Mouse (Mus musculus): Measurements from ENCODE around the gene Gm21958. TPM values are rescaled to one million over a fixed set of nuclear protein-coding genes. Genes with fewer than 3 reads are reported as not detected.
A peak's percentile ranks its signal among the peaks of the same experiment; 100 is the strongest.

Gm21958 gene
- polyA plus RNA-seq, 1 experiment from 2014 or later, result not detected

DNA sequence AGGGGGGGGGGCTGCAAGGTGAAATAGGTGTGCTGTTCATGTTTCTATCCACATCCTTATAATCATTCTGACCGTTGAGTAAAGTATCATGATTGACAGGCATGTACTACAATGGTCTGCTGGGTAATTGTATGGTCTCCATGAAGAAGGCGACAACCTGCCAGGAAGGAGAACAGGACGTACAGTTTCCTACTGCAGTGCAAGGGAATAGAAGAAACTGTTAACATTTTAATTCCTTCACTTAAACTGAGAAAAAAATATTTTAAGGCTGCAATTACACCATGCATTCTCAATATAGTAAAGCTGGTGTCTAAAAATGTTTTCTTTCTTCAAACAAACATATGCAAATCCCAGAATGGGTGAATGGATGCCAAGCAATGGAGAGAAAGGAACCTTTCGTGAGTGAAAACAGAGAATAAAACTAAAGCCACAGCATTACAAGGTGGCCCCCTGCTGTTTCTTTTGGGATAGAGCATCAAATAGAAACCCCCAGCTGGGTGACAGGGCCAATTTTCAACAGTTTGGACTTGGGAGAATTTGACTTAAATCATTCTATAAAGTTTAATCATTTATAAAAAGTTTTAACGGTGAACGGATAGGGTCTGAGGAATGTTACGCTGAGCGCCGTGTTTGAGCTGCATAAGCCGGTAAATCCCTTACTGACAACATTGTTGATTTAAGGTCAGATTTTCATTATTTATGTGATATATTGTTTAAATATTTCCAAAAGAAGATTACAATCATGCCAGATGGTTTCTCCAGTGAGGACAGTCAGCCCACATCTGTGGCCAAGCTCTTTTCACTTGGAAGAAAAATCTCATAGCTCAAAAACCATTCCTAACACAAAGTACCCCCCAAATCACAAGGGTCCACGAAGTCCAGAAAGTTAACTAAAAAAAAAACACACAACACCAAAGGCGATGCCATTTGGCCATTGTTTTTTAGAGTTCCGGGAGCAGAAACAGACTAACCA, 41.3 kb downstream of the Gm21958 start:
- Histone ChIP-seq H3K36me3 (ENCODE audit: control insufficient read depth, insufficient read depth, low read length) (no peaks in the 10 kb centered on the region), H3K4me1 (replicated peaks; ENCODE audit: control insufficient read depth, insufficient read depth) (no peaks in the 10 kb centered on the region), H3K27me3 (ENCODE audit: control insufficient read depth, insufficient read depth, low read length) (peaks cover 2% of the 10 kb centered on the region; the same call in 1 of the 2 replicates), H3K9me3 (ENCODE audit: control insufficient read depth, low read length) (no peaks in the 10 kb centered on the region), H3K4me2 (replicated peaks; ENCODE audit: low read depth) (0 out of 2 replicates have a peak overlapping the region, but pooled peaks have one; percentile 5), H3K27ac (replicated peaks) (0 out of 2 replicates have a peak overlapping the region, but pooled peaks have one; percentile 14), H3K4me3 (ENCODE audit: low read depth, low read length) (no peak overlapping the region), H3K9ac (ENCODE audit: low read length) (no peak overlapping the region)
- TF ChIP-seq EP300 (optimal IDR thresholded peaks at IDR 0.05) (peak; percentile 66), CTCF (IDR thresholded peaks at IDR 0.05; ENCODE audit: low read depth) (peak; percentile 88)
- ATAC-seq (ENCODE audit: low FRiP score, low TSS enrichment), result peak; percentile 64; the same call in 1 of the 2 replicates
- no peak for DNase-seq (ENCODE audit: low spot score)
- 19% methylated on average over 13 of the region's 13 CpGs for WGBS

- Histone ChIP-seq H3K4me2 (replicated peaks; ENCODE audit: low read depth) (no peak overlapping the region), H3K9ac (ENCODE audit: low read length) (no peak overlapping the region), H3K27ac (replicated peaks) (no peak overlapping the region), H3K4me1 (replicated peaks; ENCODE audit: control insufficient read depth, insufficient read depth) (no peaks in the 10 kb centered on the region), H3K27me3 (ENCODE audit: control insufficient read depth, insufficient read depth, low read length) (peaks cover 2% of the 10 kb centered on the region; the same call in 1 of the 2 replicates), H3K4me3 (ENCODE audit: low read depth, low read length) (no peak overlapping the region), H3K36me3 (ENCODE audit: control insufficient read depth, insufficient read depth, low read length) (no peaks in the 10 kb centered on the region), H3K9me3 (ENCODE audit: control insufficient read depth, low read length) (no peaks in the 10 kb centered on the region)
- TF ChIP-seq EP300 (optimal IDR thresholded peaks at IDR 0.05) (no peak), CTCF (IDR thresholded peaks at IDR 0.05; ENCODE audit: low read depth) (no peak)
- no peak for DNase-seq (ENCODE audit: low spot score)
- 54% methylated on average over 3 of the region's 3 CpGs for WGBS
- ATAC-seq (ENCODE audit: low FRiP score, low TSS enrichment), result no peak
Measured at GRCm38 (mm10) chr3:54672111-54672510, 42.0 kb downstream of the Gm21958 start.

DNA sequence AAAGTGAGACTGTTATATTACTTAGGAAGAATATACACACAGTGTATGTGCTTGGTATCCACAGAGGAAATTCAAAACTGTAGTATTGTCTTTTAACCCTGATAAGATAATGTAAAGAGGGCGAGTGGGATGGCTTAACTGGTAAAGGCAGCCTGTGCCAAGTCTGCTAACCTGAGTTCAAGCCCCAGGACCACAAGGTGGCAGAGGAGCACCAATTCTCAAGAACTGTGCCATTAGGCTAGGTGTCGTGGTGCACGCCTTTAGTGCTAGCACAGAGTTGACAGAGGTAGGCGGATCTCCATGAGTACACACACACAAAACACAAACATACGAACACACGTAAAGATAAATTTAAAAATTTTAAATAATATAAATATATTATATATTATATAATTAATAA, 44.6 kb downstream of the Gm21958 start:
- TF ChIP-seq EP300 (optimal IDR thresholded peaks at IDR 0.05) (no peak), CTCF (IDR thresholded peaks at IDR 0.05; ENCODE audit: low read depth) (peak; percentile 43)
- Histone ChIP-seq H3K9me3 (ENCODE audit: control insufficient read depth, low read length) (no peaks in the 10 kb centered on the region), H3K36me3 (ENCODE audit: control insufficient read depth, insufficient read depth, low read length) (no peaks in the 10 kb centered on the region), H3K9ac (ENCODE audit: low read length) (no peak overlapping the region), H3K4me1 (replicated peaks; ENCODE audit: control insufficient read depth, insufficient read depth) (no peaks in the 10 kb centered on the region), H3K4me2 (replicated peaks; ENCODE audit: low read depth) (no peak overlapping the region), H3K4me3 (ENCODE audit: low read depth, low read length) (no peak overlapping the region), H3K27me3 (ENCODE audit: control insufficient read depth, insufficient read depth, low read length) (no peaks in the 10 kb centered on the region), H3K27ac (replicated peaks) (no peak overlapping the region)
- 87% methylated on average over 6 of the region's 6 CpGs for WGBS
- ATAC-seq (ENCODE audit: low FRiP score, low TSS enrichment) (no peak), DNase-seq (ENCODE audit: low spot score) (no peak)

GRCm38 (mm10) chr3:54668722-54669121, 45.4 kb downstream of the Gm21958 start:
- DNase-seq (ENCODE audit: low spot score) (no peak), ATAC-seq (ENCODE audit: low FRiP score, low TSS enrichment) (no peak)
- H3K36me3 ChIP-seq (ENCODE audit: control insufficient read depth, insufficient read depth, low read length), result no peaks in the 10 kb centered on the region
- TF ChIP-seq EP300 (optimal IDR thresholded peaks at IDR 0.05) (no peak), CTCF (IDR thresholded peaks at IDR 0.05; ENCODE audit: low read depth) (no peak)
- H3K9ac ChIP-seq (ENCODE audit: low read length), result no peak overlapping the region
- H3K4me2 ChIP-seq (replicated peaks; ENCODE audit: low read depth), result no peak overlapping the region
- 59% methylated on average over 6 of the region's 6 CpGs for WGBS
- no peaks in the 10 kb centered on the region for H3K27me3 ChIP-seq (ENCODE audit: control insufficient read depth, insufficient read depth, low read length)
- no peaks in the 10 kb centered on the region for H3K4me1 ChIP-seq (replicated peaks; ENCODE audit: control insufficient read depth, insufficient read depth)
- no peak overlapping the region for H3K4me3 ChIP-seq (ENCODE audit: low read depth, low read length)
- no peak overlapping the region for H3K27ac ChIP-seq (replicated peaks)
- H3K9me3 ChIP-seq (ENCODE audit: control insufficient read depth, low read length), result no peaks in the 10 kb centered on the region

DNA sequence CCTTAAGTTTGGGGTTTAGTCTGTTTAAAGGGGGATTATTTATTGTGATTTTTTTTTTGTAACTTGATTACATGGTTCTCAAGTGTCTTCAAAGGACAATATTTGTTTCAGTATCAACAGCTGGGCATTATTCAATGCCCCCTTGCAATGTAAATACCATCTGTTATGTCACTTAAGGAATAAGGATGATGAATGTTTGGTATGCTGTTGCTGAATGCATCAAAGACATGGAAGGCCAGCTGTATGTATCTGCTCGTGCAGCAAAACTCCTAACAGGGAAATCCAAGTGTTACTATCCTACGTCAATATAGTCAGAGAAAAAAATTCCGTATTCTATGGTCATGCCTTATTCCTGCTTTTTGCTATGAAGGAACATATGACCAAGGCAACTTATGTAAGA, 46.0 kb downstream of the Gm21958 start:
- ATAC-seq (ENCODE audit: low FRiP score, low TSS enrichment), result no peak
- H3K9me3 ChIP-seq (ENCODE audit: control insufficient read depth, low read length), result no peaks in the 10 kb centered on the region
- no peak overlapping the region for H3K4me2 ChIP-seq (replicated peaks; ENCODE audit: low read depth)
- no peaks in the 10 kb centered on the region for H3K27me3 ChIP-seq (ENCODE audit: control insufficient read depth, insufficient read depth, low read length)
- no peaks in the 10 kb centered on the region for H3K36me3 ChIP-seq (ENCODE audit: control insufficient read depth, insufficient read depth, low read length)
- H3K4me3 ChIP-seq (ENCODE audit: low read depth, low read length), result no peak overlapping the region
- no peak overlapping the region for H3K9ac ChIP-seq (ENCODE audit: low read length)
- no peak for TF ChIP-seq CTCF (IDR thresholded peaks at IDR 0.05; ENCODE audit: low read depth)
- no peak for DNase-seq (ENCODE audit: low spot score)
- H3K27ac ChIP-seq (replicated peaks), result no peak overlapping the region
- no peaks in the 10 kb centered on the region for H3K4me1 ChIP-seq (replicated peaks; ENCODE audit: control insufficient read depth, insufficient read depth)
- WGBS, result 72% methylated on average over 3 of the region's 3 CpGs

Other genes starting within 250 kb of the Gm21958 start
- 36.0 and 40.8 TPM in 2 replicates for gene Supt20, start 21.5 kb downstream of the Gm21958 start, polyA plus RNA-seq (2015; fragmentation: Nextera tagmentation; extraction: Ambion mirVana)
- gene Exosc8, start 21.0 kb upstream of the Gm21958 start, polyA plus RNA-seq (2015; fragmentation: Nextera tagmentation; extraction: Ambion mirVana), result 37.1 and 41.3 TPM in 2 replicates
- 81.3 and 84.7 TPM in 2 replicates for gene Alg5, start 21.2 kb upstream of the Gm21958 start, polyA plus RNA-seq (2015; fragmentation: Nextera tagmentation; extraction: Ambion mirVana)
- 0.56 and 0.87 TPM in 2 replicates for gene Smad9, start 41.2 kb upstream of the Gm21958 start, polyA plus RNA-seq (2015; fragmentation: Nextera tagmentation; extraction: Ambion mirVana)
- gene Rfxap, start 93.4 kb upstream of the Gm21958 start, polyA plus RNA-seq (2015; fragmentation: Nextera tagmentation; extraction: Ambion mirVana), result 24.7 and 27.6 TPM in 2 replicates
- gene Sertm1, start 201.5 kb upstream of the Gm21958 start, polyA plus RNA-seq (2015; fragmentation: Nextera tagmentation; extraction: Ambion mirVana), result not detected in 2 replicates